Mouse (Mus musculus) kidney, postnatal 36 days (tissue): ENCODE measurements at regions not wholly inside any gene's neighbourhood (a gene's known extent, or its start where the extent isn't known, plus 50 kb on each side); places are given as distances from the start of the nearest gene placed in this dataset.
"Not testable (repeated sequence)": the region's sequence is repeated elsewhere in the genome, so short reads cannot be mapped to it uniquely, and the experiment has no call there.

Source experiments
- DNase-seq, 2 experiments: peaks; one replicate each; pipeline ENCODE4 v3.0.0; 2021 to 2022; ENCODE audit warnings: mixed read lengths in 2 of 2

GRCm38 (mm10) chr6:62573611-62574010 is 682.1 kb upstream of the Grid2 start:
- DNase-seq = no peak

DNA sequence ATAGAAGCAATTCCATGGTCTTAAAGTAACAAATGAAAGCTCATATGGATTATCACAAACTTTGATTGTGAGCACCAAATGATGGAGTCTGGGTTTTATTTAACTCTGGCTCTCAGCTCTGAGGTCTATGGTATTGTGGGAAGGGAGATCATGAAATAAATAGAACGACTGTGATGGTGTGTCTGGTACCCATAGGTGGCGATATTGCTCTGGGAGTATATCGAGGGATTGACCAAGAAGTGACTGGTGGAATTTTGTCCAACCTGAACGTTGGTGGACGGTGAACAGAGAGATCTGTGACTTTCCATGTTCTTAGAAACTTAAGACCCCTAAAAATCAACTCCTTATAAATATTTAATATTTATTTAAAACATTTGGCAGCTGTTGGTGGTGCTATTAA is 679.5 kb upstream of the Grid2 start:
- peak; percentile 2 to 32 for DNase-seq

GRCm38 (mm10) chr6:62620543-62620942 is 635.1 kb upstream of the Grid2 start:
- DNase-seq = no peak

DNA sequence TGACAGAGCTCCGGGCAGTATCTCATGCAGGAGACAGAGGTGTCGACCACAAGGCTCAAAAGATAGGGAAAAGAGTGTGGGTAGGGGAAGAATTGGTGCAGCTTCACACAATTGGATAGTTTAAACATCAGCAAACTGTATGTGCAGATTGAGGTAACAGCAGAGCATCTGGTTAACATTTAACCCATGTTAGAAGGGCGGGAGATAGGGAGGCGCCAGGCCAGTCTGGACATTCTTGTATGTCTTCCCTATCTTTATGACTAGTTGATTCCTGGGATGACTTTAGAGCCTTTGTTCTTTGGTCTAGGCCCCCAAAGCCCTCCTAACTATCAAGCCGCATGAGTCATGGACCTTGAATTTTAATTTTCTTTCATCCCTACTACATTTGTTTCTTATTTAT is 587.6 kb upstream of the Grid2 start:
- not testable (repeated sequence) for DNase-seq

DNA sequence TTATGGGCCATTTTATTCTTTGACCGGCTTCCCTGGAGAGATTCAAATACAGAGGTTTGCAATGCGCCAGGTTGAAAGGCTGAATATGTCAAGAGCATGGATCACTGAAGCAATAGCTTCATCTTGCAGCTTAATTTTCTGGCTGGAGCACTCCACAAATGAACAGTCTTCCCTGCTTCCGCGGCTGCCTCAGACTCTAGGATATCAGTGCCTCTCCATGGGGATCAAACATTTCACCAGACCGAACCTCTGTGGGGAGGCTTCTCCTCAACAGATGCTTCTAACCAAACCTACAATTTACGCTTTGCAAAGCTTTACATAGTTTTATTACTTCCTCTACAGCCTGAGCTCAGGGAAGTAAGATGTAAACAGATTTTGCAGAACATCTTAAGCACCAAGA is 537.3 kb upstream of the Grid2 start:
- DNase-seq = no peak

- no peak for DNase-seq
Measured at GRCm38 (mm10) chr6:62719541-62720155, 536.0 kb upstream of the Grid2 start.
